Mouse (Mus musculus) forelimb bud, embryonic 11.5 days (tissue): Measurements from ENCODE around the gene Pck1.

Source experiments
- DNase-seq: peaks from one replicate; pipeline ENCODE4 v3.0.0-alpha.2; 2012; ENCODE audit warnings: low read depth, low spot score

Gene Pck1

DNA sequence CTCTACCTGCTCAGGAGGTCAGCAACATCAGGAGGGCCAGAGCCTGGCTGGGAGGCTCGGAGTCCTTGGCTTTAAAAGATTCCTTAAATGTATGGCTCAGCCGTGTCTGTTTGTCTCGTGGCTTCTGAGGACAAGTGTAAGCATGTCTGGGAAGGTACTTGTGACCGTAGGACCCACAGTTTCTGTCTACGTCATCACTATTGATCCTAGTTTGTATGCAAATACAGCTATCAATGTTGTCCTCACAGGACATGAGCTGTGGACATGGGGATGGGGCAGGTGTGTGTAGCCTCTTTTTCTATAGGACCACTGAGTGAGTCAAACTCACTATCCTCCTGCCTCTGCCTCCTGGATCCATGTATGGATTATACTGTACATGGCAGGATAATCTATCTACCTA, 4.8 kb upstream of the Pck1 start:
- no peak for DNase-seq

DNA sequence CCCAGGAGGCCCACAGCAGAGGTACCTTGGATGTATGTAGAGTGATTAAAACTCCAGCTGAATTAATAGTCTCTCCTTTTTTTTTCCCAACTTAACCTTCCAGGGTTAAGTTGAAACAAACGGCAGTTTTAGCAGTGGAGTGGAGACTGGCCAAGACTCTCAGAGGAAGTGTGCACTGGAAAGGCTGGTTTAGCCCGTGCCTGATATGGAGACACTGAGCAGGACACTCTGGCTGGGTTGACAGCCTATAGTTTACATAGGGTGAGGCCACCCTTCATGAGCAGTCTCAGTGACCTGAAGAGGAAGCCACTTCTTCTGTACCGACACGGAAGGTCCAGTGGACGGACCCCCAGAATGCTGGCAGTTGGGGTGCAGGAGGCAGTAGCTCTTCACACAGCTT, 1.5 kb upstream of the Pck1 start:
- DNase-seq, result no peak

GRCm38 (mm10) chr2:173151784-173152284, 1.0 kb upstream of the Pck1 start:
- DNase-seq, result no peak

- DNase-seq, result no peak
Observed at GRCm38 (mm10) chr2:173153266-173153665, 418 bp downstream of the Pck1 start.

DNA sequence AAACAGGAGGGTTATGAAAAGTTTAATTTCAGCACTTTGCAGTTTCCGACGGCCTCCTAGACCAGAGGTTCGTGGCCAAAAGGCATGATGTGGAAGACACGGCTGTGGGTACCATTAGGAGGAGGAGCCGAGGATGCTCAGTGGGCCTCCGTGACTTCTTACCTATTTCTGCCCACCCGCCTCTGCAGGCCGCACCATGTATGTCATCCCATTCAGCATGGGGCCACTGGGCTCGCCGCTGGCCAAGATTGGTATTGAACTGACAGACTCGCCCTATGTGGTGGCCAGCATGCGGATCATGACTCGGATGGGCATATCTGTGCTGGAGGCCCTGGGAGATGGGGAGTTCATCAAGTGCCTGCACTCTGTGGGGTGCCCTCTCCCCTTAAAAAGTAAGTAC, 1.7 kb downstream of the Pck1 start:
- no peak for DNase-seq

DNA sequence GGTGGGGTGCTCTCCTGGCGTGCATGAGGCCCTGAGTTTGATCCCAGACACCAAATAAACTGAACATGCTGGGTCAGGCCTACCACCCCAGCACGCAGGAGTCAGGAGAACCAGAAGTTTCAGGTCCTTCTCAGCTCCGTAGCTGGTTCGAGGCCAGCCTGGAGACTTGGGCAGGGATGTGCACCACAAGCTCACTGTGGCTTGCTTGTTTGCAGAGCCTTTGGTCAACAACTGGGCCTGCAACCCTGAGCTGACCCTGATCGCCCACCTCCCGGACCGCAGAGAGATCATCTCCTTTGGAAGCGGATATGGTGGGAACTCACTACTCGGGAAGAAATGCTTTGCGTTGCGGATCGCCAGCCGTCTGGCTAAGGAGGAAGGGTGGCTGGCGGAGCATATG, 2.1 kb downstream of the Pck1 start:
- DNase-seq, result no peak

DNA sequence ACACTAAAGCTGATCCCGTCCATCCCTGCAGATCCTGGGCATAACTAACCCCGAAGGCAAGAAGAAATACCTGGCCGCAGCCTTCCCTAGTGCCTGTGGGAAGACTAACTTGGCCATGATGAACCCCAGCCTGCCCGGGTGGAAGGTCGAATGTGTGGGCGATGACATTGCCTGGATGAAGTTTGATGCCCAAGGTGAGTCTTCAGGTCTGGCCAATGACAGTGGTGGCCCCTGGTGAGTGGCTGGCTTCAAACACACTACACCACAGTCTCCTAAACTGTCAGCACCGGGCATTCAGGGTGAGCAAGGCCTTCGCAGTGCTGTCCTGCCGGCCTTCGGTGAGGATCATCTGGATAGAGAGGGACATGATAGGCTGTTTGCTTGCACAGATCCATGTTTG, 3.1 kb downstream of the Pck1 start:
- DNase-seq, result no peak

- no peak for DNase-seq
Observed at GRCm38 (mm10) chr2:173156923-173157322, 4.1 kb downstream of the Pck1 start.

DNA sequence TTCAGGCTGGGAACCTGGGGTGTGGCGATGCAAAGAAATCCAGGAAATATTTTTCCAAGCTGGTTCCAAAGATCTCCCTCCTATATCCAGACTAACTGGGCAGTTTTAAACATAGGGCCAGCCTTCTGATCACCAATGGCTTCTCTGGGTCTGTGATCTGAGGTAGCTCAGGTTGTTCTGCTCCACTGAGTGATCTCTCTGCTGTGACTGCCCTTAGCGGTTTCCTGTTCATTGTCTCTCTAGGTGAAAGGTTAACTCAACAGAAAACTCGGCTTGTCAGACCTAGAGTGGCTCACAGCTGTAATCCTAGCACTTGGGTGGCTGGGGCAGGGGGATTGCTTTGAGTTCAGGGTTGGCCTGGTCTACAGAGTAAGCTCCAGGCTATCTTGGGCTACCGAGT, 4.5 kb downstream of the Pck1 start:
- DNase-seq, result no peak

DNA sequence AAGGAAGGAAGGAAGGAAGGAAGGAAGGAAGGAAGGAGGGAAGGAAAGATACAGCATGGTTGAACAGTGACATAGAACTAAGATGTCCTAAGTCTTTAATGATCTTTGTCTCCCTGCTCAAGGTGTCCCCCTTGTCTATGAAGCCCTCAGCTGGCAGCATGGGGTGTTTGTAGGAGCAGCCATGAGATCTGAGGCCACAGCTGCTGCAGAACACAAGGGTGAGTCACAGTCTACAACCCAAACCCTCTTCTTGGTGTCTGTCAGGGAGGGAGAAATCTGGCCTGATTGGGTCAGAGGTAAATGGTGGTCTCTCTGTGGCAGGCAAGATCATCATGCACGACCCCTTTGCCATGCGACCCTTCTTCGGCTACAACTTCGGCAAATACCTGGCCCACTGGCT, 5.0 kb downstream of the Pck1 start:
- no peak for DNase-seq

DNA sequence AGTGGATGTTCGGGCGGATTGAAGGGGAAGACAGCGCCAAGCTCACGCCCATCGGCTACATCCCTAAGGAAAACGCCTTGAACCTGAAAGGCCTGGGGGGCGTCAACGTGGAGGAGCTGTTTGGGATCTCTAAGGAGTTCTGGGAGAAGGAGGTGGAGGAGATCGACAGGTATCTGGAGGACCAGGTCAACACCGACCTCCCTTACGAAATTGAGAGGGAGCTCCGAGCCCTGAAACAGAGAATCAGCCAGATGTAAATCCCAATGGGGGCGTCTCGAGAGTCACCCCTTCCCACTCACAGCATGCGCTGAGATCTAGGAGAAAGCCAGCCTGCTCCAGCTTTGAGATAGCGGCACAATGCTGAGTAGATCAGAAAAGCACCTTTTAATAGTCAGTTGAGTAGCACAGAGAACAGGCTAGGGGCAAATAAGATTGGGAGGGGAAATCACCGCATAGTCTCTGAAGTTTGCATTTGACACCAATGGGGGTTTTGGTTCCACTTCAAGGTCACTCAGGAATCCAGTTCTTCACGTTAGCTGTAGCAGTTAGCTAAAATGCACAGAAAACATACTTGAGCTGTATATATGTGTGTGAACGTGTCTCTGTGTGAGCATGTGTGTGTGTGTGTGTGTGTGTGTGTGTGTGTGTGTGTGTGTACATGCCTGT, 5.7 kb downstream of the Pck1 start:
- DNase-seq, result no peak

DNA sequence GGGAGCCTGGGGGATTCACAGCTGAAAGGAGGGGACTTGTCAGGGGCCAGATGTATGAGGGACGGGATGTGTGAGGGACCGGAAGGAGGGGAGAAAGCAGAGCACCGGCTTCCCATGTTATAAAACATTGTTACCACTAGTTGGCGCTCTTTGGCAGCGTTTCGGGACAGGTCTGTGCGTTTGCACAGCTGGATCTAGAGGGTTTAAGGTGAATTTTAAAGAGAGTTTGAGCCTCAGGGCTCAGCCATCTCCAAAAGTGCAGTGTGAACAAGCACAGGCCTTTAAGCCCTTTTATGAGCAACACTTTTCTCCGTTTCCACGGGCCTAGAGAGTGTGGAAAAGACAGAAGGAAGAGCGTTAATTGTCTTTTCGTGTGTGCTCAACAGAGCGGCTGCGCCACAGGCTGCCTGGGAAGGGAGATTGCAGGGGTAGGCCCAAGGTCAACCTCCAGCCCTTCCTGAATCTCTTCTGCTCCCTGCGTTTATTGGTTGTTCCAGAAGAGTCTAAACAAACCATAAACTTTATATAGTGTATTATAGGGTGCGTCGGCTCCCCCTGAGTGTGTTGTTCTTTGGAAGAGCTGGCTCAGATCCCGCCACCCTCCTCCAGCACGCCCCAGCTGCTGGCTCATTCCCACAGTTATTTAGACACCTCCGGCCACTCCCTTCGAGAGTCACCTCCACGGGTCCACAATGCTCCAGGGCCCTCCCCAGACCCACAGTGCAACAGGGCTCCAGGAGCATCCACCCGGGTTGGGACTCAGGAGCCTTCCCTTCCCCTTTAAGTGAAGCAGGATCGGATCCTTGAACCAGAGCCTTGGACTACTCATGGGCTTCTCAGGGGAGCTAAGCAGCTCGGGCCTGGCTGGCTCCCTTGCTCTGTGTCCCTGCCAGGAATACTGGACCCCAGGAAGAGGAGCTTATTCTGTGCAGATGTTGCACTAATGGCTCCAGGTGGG, 6.8 kb downstream of the Pck1 start:
- DNase-seq, result peak; percentile 92

GRCm38 (mm10) chr2:173163380-173163779, 10.5 kb downstream of the Pck1 start:
- DNase-seq, result no peak

DNA sequence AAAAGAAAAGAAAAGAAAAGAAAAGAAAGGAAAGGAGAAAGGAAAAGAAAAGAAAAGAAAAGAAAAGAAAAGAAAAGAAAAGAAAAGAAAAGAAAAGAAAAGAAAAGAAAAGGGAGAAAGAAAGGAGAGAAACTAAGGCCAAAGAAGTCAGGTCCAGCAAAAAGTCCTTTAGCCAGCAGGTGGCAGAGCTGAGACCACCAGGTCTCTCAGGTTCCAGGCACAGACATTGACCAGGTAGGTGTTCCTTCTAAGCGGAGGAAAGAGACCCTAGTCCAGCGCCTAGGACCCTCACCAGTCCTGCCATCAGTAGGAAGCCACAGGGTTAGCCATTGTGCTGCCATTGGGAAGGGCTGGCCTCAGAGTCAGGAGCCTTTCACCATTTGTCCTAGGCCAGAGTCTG, 11.5 kb downstream of the Pck1 start:
- DNase-seq, result no peak

DNA sequence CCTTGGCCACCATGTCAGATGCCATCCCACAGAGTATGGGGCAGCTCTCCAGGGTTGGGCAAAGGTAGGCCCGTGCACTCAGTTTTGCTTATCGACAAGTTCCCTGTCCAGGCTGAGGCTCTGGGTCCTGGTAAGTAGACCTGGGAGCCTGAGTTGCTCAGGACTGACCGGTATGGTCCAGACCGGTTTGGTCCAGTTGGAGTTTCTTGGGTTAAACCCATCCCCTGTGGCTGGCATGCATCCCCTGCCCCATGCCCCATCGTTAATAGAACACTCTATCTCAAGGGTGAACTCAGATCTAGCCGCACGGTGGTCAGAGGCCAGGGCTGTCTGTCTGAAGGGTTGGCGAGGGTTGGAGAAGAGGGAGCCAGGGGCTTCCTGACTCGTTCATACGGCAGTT, 12.1 kb downstream of the Pck1 start:
- no peak for DNase-seq

GRCm38 (mm10) chr2:173165357-173165756, 12.5 kb downstream of the Pck1 start:
- no peak for DNase-seq

DNA sequence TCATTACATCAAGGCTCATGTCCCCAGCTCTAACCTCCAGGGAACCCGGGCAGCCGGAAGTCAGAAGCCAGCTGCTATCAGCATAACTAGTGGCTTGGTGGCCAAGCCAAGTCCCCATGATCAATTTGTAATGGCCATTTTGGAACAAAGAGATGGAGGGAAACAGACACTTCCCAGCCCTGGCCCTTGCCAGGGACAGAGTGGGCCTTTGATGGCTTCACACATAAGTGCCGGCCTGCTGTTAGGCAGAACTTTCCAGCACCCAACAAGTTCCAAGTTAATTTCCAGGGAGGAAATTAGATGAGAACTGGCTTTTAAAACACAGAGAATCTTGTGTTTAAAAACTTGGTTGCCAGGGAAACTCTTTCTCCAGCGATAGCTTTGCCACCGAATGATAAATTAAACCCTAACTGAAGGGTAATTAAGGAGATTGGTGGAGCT, 15.6 kb downstream of the Pck1 start:
- no peak for DNase-seq

GRCm38 (mm10) chr2:173170081-173170480, 17.2 kb downstream of the Pck1 start:
- no peak for DNase-seq

DNA sequence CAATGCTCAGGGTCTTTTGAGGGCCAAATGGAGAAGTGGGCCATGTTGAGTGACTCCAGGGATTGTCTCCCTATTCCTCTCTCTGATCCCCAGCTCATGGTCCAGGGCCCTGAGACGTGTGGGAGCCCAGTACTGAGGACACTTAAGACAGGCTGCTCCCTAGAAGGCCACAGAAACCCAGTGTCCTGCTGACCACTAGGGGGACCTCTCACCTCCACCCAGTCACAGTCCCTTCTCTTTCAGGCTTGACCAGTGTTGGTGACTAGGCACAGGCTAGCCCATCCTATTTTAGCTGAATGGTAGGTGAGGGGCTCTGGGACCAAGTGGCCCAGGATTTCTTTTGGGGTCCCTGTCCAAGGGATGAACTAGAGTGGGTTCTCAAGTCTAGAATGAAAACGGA, 17.9 kb downstream of the Pck1 start:
- DNase-seq, result no peak

DNA sequence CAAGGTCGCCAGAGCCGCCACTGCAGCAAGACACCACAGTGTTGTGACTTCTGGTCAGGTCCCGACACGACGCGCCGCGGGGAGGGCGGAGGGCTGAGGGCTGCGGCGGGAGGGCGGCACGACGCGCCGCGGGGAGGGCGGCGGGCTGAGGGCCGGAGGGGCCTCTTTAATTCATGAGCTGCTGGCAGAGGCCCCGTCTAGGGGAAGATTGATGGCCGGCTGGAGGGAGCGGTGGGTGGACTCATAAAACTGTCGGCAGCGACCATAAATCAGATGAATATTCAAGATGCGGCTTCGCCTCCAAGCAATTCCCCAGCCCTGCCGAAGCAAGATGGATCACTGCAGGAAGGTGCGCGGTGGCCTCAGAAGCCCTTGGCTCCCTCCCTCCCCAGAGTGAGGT, 18.6 kb downstream of the Pck1 start:
- peak; percentile 94 for DNase-seq

DNA sequence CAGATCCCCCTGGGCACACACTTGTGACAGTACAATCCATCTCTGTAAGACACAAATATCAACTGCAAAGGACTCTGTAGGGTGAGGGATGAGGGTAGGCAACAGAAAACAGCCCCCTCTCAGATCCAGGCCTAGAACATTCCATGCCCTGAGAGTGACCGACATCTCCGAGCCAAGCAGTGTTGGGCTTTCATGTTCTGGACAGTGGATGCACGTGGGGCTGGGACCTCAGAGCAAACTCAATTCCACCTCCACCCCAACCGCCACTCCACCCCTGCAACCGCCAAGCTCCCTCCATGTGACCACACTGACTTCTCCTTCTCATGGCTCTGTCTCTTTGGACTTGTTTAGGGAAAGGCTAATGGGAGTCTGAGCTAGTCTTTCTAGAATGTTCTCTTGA, 19.1 kb downstream of the Pck1 start:
- no peak for DNase-seq

DNA sequence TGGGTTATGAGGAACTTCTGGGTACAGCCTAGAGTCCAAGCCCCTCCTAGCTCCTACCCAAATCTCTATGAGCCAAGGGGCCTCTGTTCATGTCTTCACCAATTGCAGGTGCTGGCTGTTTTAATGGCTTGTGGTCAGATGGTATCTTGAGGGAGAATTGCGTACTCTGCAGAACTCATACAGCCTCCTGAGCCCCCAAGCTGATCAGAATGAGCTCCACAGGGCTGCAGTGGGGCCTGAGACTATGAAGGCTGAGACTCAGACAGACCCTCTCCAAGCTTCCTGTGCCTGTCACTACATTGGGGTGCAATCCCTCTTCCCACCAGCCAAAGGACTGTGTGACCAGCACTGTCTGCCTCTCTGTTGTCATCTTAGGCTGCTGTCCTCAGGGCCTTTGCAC, 19.5 kb downstream of the Pck1 start:
- no peak for DNase-seq

DNA sequence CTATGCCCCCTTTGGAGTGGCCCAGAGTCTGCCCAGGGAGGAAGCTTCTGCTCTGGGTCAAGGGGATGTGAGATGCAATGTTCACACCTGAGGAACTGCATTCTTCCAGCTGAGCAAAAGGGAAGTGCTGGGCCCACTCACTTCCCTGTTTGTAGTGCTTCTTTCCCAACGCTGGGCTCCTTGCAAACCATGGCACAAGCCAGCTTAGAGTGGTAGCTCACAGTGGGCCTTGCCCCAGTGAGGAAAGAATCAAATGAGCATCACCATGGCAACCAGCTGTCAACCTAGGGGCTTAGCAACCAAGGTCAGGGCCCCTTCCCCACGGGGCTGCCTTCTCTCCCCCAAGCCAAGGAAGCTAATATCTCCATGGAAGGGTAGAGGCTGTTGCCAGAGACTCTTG, 20.2 kb downstream of the Pck1 start:
- peak; percentile 48 for DNase-seq
